Mouse (Mus musculus): ENCODE measurements around the gene E130116L18Rik.

- TF ChIP-seq TAL1 (IDR thresholded peaks at IDR 0.05; ENCODE audit: low read length) (no peak), GATA1 (IDR thresholded peaks at IDR 0.05; ENCODE audit: low read length) (no peak)
Measured at GRCm38 (mm10) chr5:25221604-25222003, 1.3 kb downstream of the E130116L18Rik start, which contains the start of gene Galnt11.
